Mouse (Mus musculus): Measurements from ENCODE around the gene Tsen54. TPM values are rescaled to one million over a fixed set of nuclear protein-coding genes. Genes with fewer than 3 reads are reported as not detected.

The Tsen54 gene
- total RNA-seq, 1 experiment, result 63.6 TPM

DNA sequence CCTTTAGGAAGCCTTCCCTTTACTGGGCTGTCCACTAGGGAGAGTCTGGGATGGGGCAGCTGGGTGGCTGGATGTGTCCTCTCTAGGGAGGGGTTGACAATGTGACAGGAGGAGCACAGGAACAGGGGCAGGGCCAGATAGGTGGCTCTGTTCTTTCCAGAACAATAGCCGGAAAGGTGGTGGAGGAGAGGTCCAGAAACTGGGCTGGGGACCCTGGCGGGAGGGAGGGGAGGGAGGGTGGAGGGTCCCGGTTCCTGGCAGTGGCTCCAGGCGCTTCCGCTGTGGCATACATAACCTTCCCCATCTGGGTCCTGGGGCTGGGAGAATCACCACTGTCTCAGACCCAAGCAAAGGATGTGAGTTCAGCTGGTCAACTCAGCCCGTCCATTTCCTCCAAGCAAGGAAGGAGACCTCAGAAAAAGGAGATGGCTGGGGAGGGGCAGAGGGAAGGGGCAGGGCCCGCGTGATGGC is 5.2 kb upstream of the Tsen54 start:
- Histone ChIP-seq H3K36me3 (ENCODE audit: control insufficient read depth, insufficient read depth, low read length, poor library complexity, severe bottlenecking) (peaks cover 11% of the 10 kb centered on the region; the same call in 1 of the 2 replicates), H3K4me1 (ENCODE audit: control insufficient read depth in 2 of 2, insufficient read depth in 2 of 2, low read length in 2 of 2, poor library complexity in 1 of 2) (peaks cover 3 to 28% of the 10 kb centered on the region in 2 experiments; a peak in 2 of 4 replicates), H3K9me3 (ENCODE audit: control insufficient read depth, insufficient read depth, low read depth, low read length) (no peaks in the 10 kb centered on the region), H3K9ac (ENCODE audit: insufficient read depth, low read depth, low read length, poor library complexity, severe bottlenecking) (no peak overlapping the region), H3K27ac (ENCODE audit: insufficient read depth, low read depth, low read length, poor library complexity, severe bottlenecking) (no peak overlapping the region), H3K4me3 (ENCODE audit: insufficient read depth in 1 of 2, low read depth in 1 of 2, low read length in 2 of 2, poor library complexity in 1 of 2, severe bottlenecking in 1 of 2) (no peak overlapping the region)
- no peak for DNase-seq (ENCODE audit: low read depth, low spot score)
- in situ Hi-C loops (cut with MboI; ENCODE audit: low sequenced_read_pairs in 2 of 2, unreplicated experiment in 2 of 2), result no loop called here
- TF ChIP-seq MAFK (IDR thresholded peaks at IDR 0.05; ENCODE audit: insufficient read depth, low read depth, low read length) (no peak), ZC3H11A (IDR thresholded peaks at IDR 0.05; ENCODE audit: borderline replicate concordance, low read depth, low read length) (no peak), HCFC1 (IDR thresholded peaks at IDR 0.05; ENCODE audit: borderline replicate concordance, insufficient read depth, low read length) (no peak), ZNF384 (IDR thresholded peaks at IDR 0.05; ENCODE audit: low read depth, low read length) (no peak), CHD2 (IDR thresholded peaks at IDR 0.05; ENCODE audit: low read depth, low read length) (no peak)

DNA sequence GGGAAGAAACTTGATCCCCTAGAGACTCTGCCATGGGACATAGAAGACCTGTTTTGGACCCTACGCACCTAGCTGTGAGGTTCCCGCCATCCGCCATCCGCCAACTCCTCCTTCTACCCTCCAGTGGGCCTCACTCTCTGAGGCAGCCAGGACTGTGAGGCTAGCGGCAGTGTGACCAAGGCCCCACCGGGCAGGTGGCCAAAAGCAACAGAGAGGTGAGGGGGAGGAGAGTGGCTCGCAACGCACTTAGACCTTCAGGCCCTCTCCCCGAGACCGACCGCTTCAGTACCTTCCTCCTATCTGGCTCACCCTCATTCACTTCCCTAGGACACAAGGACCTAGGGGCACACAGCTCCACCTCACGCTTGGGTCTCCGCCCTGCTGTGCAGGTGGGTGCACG is 4.1 kb upstream of the Tsen54 start:
- Histone ChIP-seq H3K9me3 (ENCODE audit: control insufficient read depth, insufficient read depth, low read depth, low read length) (no peaks in the 10 kb centered on the region), H3K4me3 (ENCODE audit: insufficient read depth in 1 of 2, low read depth in 1 of 2, low read length in 2 of 2, poor library complexity in 1 of 2, severe bottlenecking in 1 of 2) (no peak overlapping the region; a peak in 1 of 4 replicates), H3K27ac (ENCODE audit: insufficient read depth, low read depth, low read length, poor library complexity, severe bottlenecking) (no peak overlapping the region), H3K9ac (ENCODE audit: insufficient read depth, low read depth, low read length, poor library complexity, severe bottlenecking) (no peak overlapping the region), H3K36me3 (ENCODE audit: control insufficient read depth, insufficient read depth, low read length, poor library complexity, severe bottlenecking) (peaks cover 2% of the 10 kb centered on the region; the same call in 1 of the 2 replicates), H3K4me1 (ENCODE audit: control insufficient read depth in 2 of 2, insufficient read depth in 2 of 2, low read length in 2 of 2, poor library complexity in 1 of 2) (peaks cover 3 to 28% of the 10 kb centered on the region in 2 experiments; a peak in 2 of 4 replicates)
- TF ChIP-seq ZNF384 (IDR thresholded peaks at IDR 0.05; ENCODE audit: low read depth, low read length), result no peak
- no peak for TF ChIP-seq CHD2 (IDR thresholded peaks at IDR 0.05; ENCODE audit: low read depth, low read length)
- no peak for TF ChIP-seq MAFK (IDR thresholded peaks at IDR 0.05; ENCODE audit: insufficient read depth, low read depth, low read length)
- no peak for TF ChIP-seq ZC3H11A (IDR thresholded peaks at IDR 0.05; ENCODE audit: borderline replicate concordance, low read depth, low read length)
- TF ChIP-seq HCFC1 (IDR thresholded peaks at IDR 0.05; ENCODE audit: borderline replicate concordance, insufficient read depth, low read length), result no peak
- DNase-seq (ENCODE audit: low read depth, low spot score), result no peak
- in situ Hi-C loops (cut with MboI; ENCODE audit: low sequenced_read_pairs in 2 of 2, unreplicated experiment in 2 of 2), result no loop called here

DNA sequence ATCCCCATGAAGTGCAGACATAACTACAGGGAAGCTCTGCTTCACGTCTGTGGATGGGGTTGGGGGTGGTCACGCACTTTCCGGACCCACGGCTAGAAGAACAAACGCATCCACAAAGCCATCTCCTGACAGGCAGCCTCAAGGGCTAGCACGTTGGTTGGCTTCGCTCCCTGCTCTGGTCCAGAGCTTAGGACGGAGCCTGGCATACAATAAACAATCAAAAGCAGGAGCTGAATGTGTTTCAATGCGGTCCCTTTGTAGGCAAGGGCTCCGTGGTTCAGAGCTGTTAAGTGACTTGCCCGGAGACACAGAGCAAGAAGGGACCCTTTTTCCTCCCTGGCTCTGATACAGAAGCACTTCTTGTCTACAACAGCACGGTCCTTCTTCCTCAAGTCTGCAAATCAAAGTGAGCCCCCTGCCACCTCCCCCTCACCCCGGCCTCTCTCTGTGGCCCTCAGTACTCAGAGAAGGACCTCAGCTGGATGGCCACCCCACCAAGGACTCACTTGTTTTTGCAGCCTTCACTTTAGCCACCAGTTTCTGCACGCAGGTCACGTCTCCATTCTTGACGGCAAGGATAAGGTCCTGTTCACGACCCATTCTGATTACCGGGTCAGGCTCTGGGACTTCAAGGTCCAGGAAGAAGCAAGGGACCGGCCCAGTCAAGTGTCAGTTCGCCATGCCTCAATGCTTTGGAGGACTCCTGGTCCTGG is 3.0 kb upstream of the Tsen54 start:
- Histone ChIP-seq H3K36me3 (ENCODE audit: control insufficient read depth, insufficient read depth, low read length, poor library complexity, severe bottlenecking) (no peaks in the 10 kb centered on the region; the same call in 1 of the 2 replicates), H3K27ac (ENCODE audit: insufficient read depth, low read depth, low read length, poor library complexity, severe bottlenecking) (no peak overlapping the region), H3K9me3 (ENCODE audit: control insufficient read depth, insufficient read depth, low read depth, low read length) (no peaks in the 10 kb centered on the region), H3K4me1 (ENCODE audit: control insufficient read depth in 2 of 2, insufficient read depth in 2 of 2, low read length in 2 of 2, poor library complexity in 1 of 2) (peaks cover 3 to 28% of the 10 kb centered on the region in 2 experiments; a peak in 2 of 4 replicates), H3K9ac (ENCODE audit: insufficient read depth, low read depth, low read length, poor library complexity, severe bottlenecking) (no peak overlapping the region), H3K4me3 (ENCODE audit: insufficient read depth in 1 of 2, low read depth in 1 of 2, low read length in 2 of 2, poor library complexity in 1 of 2, severe bottlenecking in 1 of 2) (no peak overlapping the region)
- no peak for DNase-seq (ENCODE audit: low read depth, low spot score)
- in situ Hi-C loops (cut with MboI; ENCODE audit: low sequenced_read_pairs in 2 of 2, unreplicated experiment in 2 of 2), result no loop called here
- TF ChIP-seq ZC3H11A (IDR thresholded peaks at IDR 0.05; ENCODE audit: borderline replicate concordance, low read depth, low read length) (no peak), CHD2 (IDR thresholded peaks at IDR 0.05; ENCODE audit: low read depth, low read length) (no peak), MAFK (IDR thresholded peaks at IDR 0.05; ENCODE audit: insufficient read depth, low read depth, low read length) (no peak), HCFC1 (IDR thresholded peaks at IDR 0.05; ENCODE audit: borderline replicate concordance, insufficient read depth, low read length) (no peak), ZNF384 (IDR thresholded peaks at IDR 0.05; ENCODE audit: low read depth, low read length) (no peak)

DNA sequence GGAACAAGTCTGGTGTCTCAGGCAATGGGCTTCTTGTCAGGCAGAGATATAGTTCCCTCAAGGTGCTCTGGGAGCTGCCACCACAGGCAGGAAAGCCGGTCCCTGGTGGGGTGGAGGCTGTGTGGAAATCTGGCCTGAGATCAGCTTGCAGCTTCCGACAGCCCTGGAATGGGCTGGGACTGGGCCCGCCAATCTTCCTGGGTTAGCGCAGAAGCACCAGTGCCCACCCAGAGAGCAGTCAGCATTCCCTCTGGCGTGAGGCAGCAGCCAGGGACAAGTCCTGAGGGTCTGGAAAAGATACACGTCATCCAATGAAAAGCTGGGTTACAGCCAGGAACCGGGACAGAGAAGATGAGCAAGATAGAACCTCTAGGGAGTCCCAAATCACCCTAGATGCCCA is 2.4 kb upstream of the Tsen54 start:
- Histone ChIP-seq H3K36me3 (ENCODE audit: control insufficient read depth, insufficient read depth, low read length, poor library complexity, severe bottlenecking) (peaks cover 2% of the 10 kb centered on the region; the same call in 1 of the 2 replicates), H3K27ac (ENCODE audit: insufficient read depth, low read depth, low read length, poor library complexity, severe bottlenecking) (no peak overlapping the region), H3K4me3 (ENCODE audit: insufficient read depth in 1 of 2, low read depth in 1 of 2, low read length in 2 of 2, poor library complexity in 1 of 2, severe bottlenecking in 1 of 2) (no peak overlapping the region), H3K9ac (ENCODE audit: insufficient read depth, low read depth, low read length, poor library complexity, severe bottlenecking) (no peak overlapping the region), H3K9me3 (ENCODE audit: control insufficient read depth, insufficient read depth, low read depth, low read length) (no peaks in the 10 kb centered on the region), H3K4me1 (ENCODE audit: control insufficient read depth in 2 of 2, insufficient read depth in 2 of 2, low read length in 2 of 2, poor library complexity in 1 of 2) (peaks cover 3 to 28% of the 10 kb centered on the region in 2 experiments; a peak in 2 of 4 replicates)
- TF ChIP-seq CHD2 (IDR thresholded peaks at IDR 0.05; ENCODE audit: low read depth, low read length), result no peak
- no peak for TF ChIP-seq ZC3H11A (IDR thresholded peaks at IDR 0.05; ENCODE audit: borderline replicate concordance, low read depth, low read length)
- no peak for TF ChIP-seq HCFC1 (IDR thresholded peaks at IDR 0.05; ENCODE audit: borderline replicate concordance, insufficient read depth, low read length)
- no peak for TF ChIP-seq MAFK (IDR thresholded peaks at IDR 0.05; ENCODE audit: insufficient read depth, low read depth, low read length)
- no peak for TF ChIP-seq ZNF384 (IDR thresholded peaks at IDR 0.05; ENCODE audit: low read depth, low read length)
- in situ Hi-C loops (cut with MboI; ENCODE audit: low sequenced_read_pairs in 2 of 2, unreplicated experiment in 2 of 2), result no loop called here
- DNase-seq (ENCODE audit: low read depth, low spot score), result no peak

All from ES-E14 (cell line).